Mouse (Mus musculus) erythroblast, embryonic 14.5 days (primary cell): ENCODE measurements at regions not wholly inside any gene's neighbourhood (a gene's known extent, or its start where the extent isn't known, plus 50 kb on each side); places are given as distances from the start of the nearest gene placed in this dataset.

ENCODE experiments used
- H3K27me3 ChIP-seq: 2 replicates; pipeline ENCODE4 v1.6.1; 2012; ENCODE audit warnings: inconsistent platforms; ENCODE audit not compliant: control insufficient read depth
- H3K36me3 ChIP-seq: 2 replicates; pipeline ENCODE4 v1.6.1; 2012; ENCODE audit warnings: mild to moderate bottlenecking, inconsistent platforms; ENCODE audit not compliant: control insufficient read depth
- H3K4me1 ChIP-seq: 2 replicates; pipeline ENCODE4 v1.6.1; 2012; ENCODE audit warnings: inconsistent platforms; ENCODE audit not compliant: control insufficient read depth
- H3K4me3 ChIP-seq: replicated peaks from 2 replicates; pipeline ENCODE3; 2012; ENCODE audit warnings: moderate library complexity, mild to moderate bottlenecking, inconsistent platforms
- H3K9me3 ChIP-seq: 2 replicates; pipeline ENCODE4 v1.6.1; 2012; ENCODE audit warnings: low read length, inconsistent platforms, mixed read lengths; ENCODE audit not compliant: control insufficient read depth
- GATA1 ChIP-seq: IDR thresholded peaks from 2 replicates; pipeline ENCODE4 v1.6.1; 2012; ENCODE audit warnings: low read length, inconsistent platforms, mixed read lengths
- TAL1 ChIP-seq: IDR thresholded peaks from 3 replicates; pipeline ENCODE4 v1.6.1; 2012; ENCODE audit warnings: low read length, inconsistent platforms, mixed read lengths

- TF ChIP-seq GATA1 (no peak), TAL1 (no peak)
- H3K4me3 ChIP-seq: no peak overlapping the region
- no peaks in the 10 kb centered on the region for H3K4me1 ChIP-seq
- H3K9me3 ChIP-seq: no peaks in the 10 kb centered on the region
- H3K36me3 ChIP-seq: no peaks in the 10 kb centered on the region
- H3K27me3 ChIP-seq: no peaks in the 10 kb centered on the region
Observed at GRCm38 (mm10) chr3:143138952-143139351, 257.1 kb upstream of the Pkn2 start.

- Histone ChIP-seq H3K4me3 (no peak overlapping the region), H3K4me1 (no peaks in the 10 kb centered on the region), H3K27me3 (no peaks in the 10 kb centered on the region), H3K36me3 (no peaks in the 10 kb centered on the region), H3K9me3 (no peaks in the 10 kb centered on the region)
- TF ChIP-seq TAL1 (no peak), GATA1 (no peak)
Observed at GRCm38 (mm10) chr3:143134528-143134927, 252.7 kb upstream of the Pkn2 start.

- Histone ChIP-seq H3K27me3 (no peaks in the 10 kb centered on the region), H3K36me3 (no peaks in the 10 kb centered on the region)
Observed at GRCm38 (mm10) chr3:143107733-143108291, 226.0 kb upstream of the Pkn2 start.

GRCm38 (mm10) chr3:143104734-143105133 is 222.9 kb upstream of the Pkn2 start:
- no peaks in the 10 kb centered on the region for H3K36me3 ChIP-seq
- H3K4me3 ChIP-seq: no peak overlapping the region
- H3K4me1 ChIP-seq: no peaks in the 10 kb centered on the region
- no peak for TF ChIP-seq GATA1
- TF ChIP-seq TAL1: no peak
- H3K27me3 ChIP-seq: peaks cover 26% of the 10 kb centered on the region
- H3K9me3 ChIP-seq: no peaks in the 10 kb centered on the region

More at GRCm38 (mm10) chr3:143107733-143108291, 226.0 kb upstream of the Pkn2 start:
- no peaks in the 10 kb centered on the region for H3K9me3 ChIP-seq
- no peak for TF ChIP-seq TAL1
- no peak for TF ChIP-seq GATA1
- H3K4me3 ChIP-seq: no peak overlapping the region
- H3K4me1 ChIP-seq: no peaks in the 10 kb centered on the region

GRCm38 (mm10) chr3:143103333-143103732 is 221.5 kb upstream of the Pkn2 start:
- Histone ChIP-seq H3K4me3 (no peak overlapping the region), H3K27me3 (peaks cover 33% of the 10 kb centered on the region), H3K36me3 (no peaks in the 10 kb centered on the region), H3K4me1 (no peaks in the 10 kb centered on the region), H3K9me3 (no peaks in the 10 kb centered on the region)
- TF ChIP-seq GATA1 (no peak), TAL1 (no peak)

GRCm38 (mm10) chr3:143100810-143101645 is 219.2 kb upstream of the Pkn2 start:
- TF ChIP-seq GATA1 (no peak), TAL1 (no peak)
- no peaks in the 10 kb centered on the region for H3K4me1 ChIP-seq
- H3K36me3 ChIP-seq: no peaks in the 10 kb centered on the region
- H3K9me3 ChIP-seq: no peaks in the 10 kb centered on the region
- H3K4me3 ChIP-seq: no peak overlapping the region
- H3K27me3 ChIP-seq: peaks cover 33% of the 10 kb centered on the region

GRCm38 (mm10) chr3:143100203-143100602 is 218.4 kb upstream of the Pkn2 start:
- Histone ChIP-seq H3K27me3 (peaks cover 33% of the 10 kb centered on the region), H3K9me3 (no peaks in the 10 kb centered on the region), H3K4me1 (no peaks in the 10 kb centered on the region), H3K36me3 (no peaks in the 10 kb centered on the region), H3K4me3 (no peak overlapping the region)
- no peak for TF ChIP-seq GATA1
- no peak for TF ChIP-seq TAL1

GRCm38 (mm10) chr3:143092206-143092605 is 210.4 kb upstream of the Pkn2 start:
- Histone ChIP-seq H3K27me3 (no peaks in the 10 kb centered on the region), H3K9me3 (no peaks in the 10 kb centered on the region), H3K4me1 (no peaks in the 10 kb centered on the region), H3K4me3 (no peak overlapping the region), H3K36me3 (no peaks in the 10 kb centered on the region)
- no peak for TF ChIP-seq GATA1
- no peak for TF ChIP-seq TAL1

GRCm38 (mm10) chr3:143090886-143091285 is 209.1 kb upstream of the Pkn2 start:
- no peak overlapping the region for H3K4me3 ChIP-seq
- H3K9me3 ChIP-seq: no peaks in the 10 kb centered on the region
- no peak for TF ChIP-seq GATA1
- no peak for TF ChIP-seq TAL1
- no peaks in the 10 kb centered on the region for H3K36me3 ChIP-seq
- no peaks in the 10 kb centered on the region for H3K4me1 ChIP-seq
- H3K27me3 ChIP-seq: no peaks in the 10 kb centered on the region
